Mouse (Mus musculus) kidney, embryonic 14.5 days (tissue): Measurements from ENCODE around the gene Herpud1. TPM values are rescaled to one million over a fixed set of nuclear protein-coding genes. Genes with fewer than 3 reads are reported as not detected.

Experiments used
- ATAC-seq: fragments of 200-750 bp; cut with Nextera tagmentation; 2 replicates; pipeline ENCODE4 v1.8.0; 2017; ENCODE audit warnings: moderate number of reproducible peaks, mild to moderate bottlenecking, moderate TSS enrichment, moderate library complexity; ENCODE audit not compliant: low FRiP score, low TSS enrichment
- H3K27ac ChIP-seq: fragments of 300-500 bp; sonication (generic); 2 replicates; pipeline ENCODE4 v1.5.1; 2014; ENCODE audit warnings: low read depth, mild to moderate bottlenecking, low read length, moderate library complexity, mixed read lengths
- H3K27me3 ChIP-seq: fragments of 300-500 bp; sonication (generic); 2 replicates; pipeline ENCODE4 v1.6.1; 2014; ENCODE audit warnings: mild to moderate bottlenecking, low read length; ENCODE audit not compliant: control insufficient read depth, insufficient read depth
- H3K36me3 ChIP-seq: fragments of 300-500 bp; sonication (generic); 2 replicates; pipeline ENCODE4 v1.6.1; 2014; ENCODE audit warnings: low read length, mixed read lengths; ENCODE audit not compliant: control insufficient read depth, insufficient read depth
- H3K4me1 ChIP-seq: fragments of 300-500 bp; sonication (generic); 2 replicates; pipeline ENCODE4 v1.6.1; 2014; ENCODE audit warnings: low read length, mixed read lengths; ENCODE audit not compliant: control insufficient read depth, insufficient read depth
- H3K4me2 ChIP-seq: fragments of 300-500 bp; sonication (generic); replicated peaks from 2 replicates; pipeline ENCODE4 v1.6.1; 2014; ENCODE audit warnings: low read depth, mild to moderate bottlenecking, low read length
- H3K4me3 ChIP-seq: fragments of 300-500 bp; sonication (generic); 2 replicates; pipeline ENCODE4 v1.5.1; 2014; ENCODE audit warnings: mild to moderate bottlenecking, low read length
- H3K9ac ChIP-seq: fragments of 300-500 bp; sonication (generic); 2 replicates; pipeline ENCODE4 v1.6.1; 2014; ENCODE audit warnings: low read depth, mild to moderate bottlenecking, low read length, moderate library complexity
- H3K9me3 ChIP-seq: fragments of 300-500 bp; sonication (generic); 2 replicates; pipeline ENCODE4 v1.6.1; 2016; ENCODE audit warnings: low read length; ENCODE audit not compliant: control insufficient read depth
- WGBS: fragments of 180-500 bp; shearing (Covaris S2); extraction: QIAGEN DNeasy Blood & Tissue Kit; methylation state at CpG from one replicate; pipeline ENCODE4 v1.1.7; 2014; 5-methylcytosine and 5-hydroxymethylcytosine counted together
- polyA plus RNA-seq: library from polyadenylated mRNA; unstranded; fragments of >200 nt; fragmentation: Nextera tagmentation; extraction: Ambion mirVana; gene quantifications from 2 replicates; pipeline ENCODE4 v1.2.1, GENCODE M21; 2014

Gene Herpud1
- polyA plus RNA-seq, 1 experiment from 2014 or later = 61.2 TPM

- Histone ChIP-seq H3K4me1 (no peaks in the 10 kb centered on the region), H3K4me2 (no peak overlapping the region), H3K27ac (no peak overlapping the region), H3K4me3 (no peak overlapping the region), H3K27me3 (no peaks in the 10 kb centered on the region), H3K9me3 (no peaks in the 10 kb centered on the region), H3K9ac (no peak overlapping the region), H3K36me3 (no peaks in the 10 kb centered on the region)
- 66% methylated on average over 7 of the region's 7 CpGs for WGBS
- no peak for ATAC-seq
Observed at GRCm38 (mm10) chr8:94354069-94354531, 32.1 kb upstream of the Herpud1 start.

DNA sequence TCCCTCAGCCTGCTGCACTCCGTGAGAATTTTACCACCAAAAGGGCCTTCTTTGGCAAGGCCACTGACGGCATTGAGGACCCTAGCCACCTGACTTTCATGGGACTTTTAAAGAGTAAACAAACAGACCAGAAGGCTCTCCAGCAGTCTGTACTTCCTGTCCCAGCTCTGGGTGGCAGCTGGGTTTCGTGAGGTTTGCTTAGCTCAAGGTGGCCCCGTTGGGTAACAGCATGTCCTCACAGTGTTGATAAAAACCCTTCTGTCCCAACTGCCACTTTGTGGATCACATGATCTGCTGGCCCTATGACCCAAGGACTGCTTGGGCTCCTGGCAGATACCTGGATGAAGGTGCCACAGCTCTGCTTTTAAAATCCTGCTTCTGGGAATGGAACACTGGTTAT is 31.7 kb upstream of the Herpud1 start:
- Histone ChIP-seq H3K4me2 (no peak overlapping the region), H3K9ac (no peak overlapping the region), H3K27ac (no peak overlapping the region), H3K4me1 (no peaks in the 10 kb centered on the region), H3K4me3 (no peak overlapping the region), H3K36me3 (no peaks in the 10 kb centered on the region), H3K27me3 (no peaks in the 10 kb centered on the region), H3K9me3 (no peaks in the 10 kb centered on the region)
- WGBS = 51% methylated on average over 4 of the region's 4 CpGs
- no peak for ATAC-seq

GRCm38 (mm10) chr8:94357220-94357619 is 29.0 kb upstream of the Herpud1 start:
- H3K9ac ChIP-seq = no peak overlapping the region
- H3K4me1 ChIP-seq = no peaks in the 10 kb centered on the region
- no peaks in the 10 kb centered on the region for H3K36me3 ChIP-seq
- H3K9me3 ChIP-seq = no peaks in the 10 kb centered on the region
- no peak overlapping the region for H3K4me2 ChIP-seq
- ATAC-seq = no peak
- no peak overlapping the region for H3K4me3 ChIP-seq
- WGBS = 81% methylated on average over 6 of the region's 6 CpGs
- H3K27me3 ChIP-seq = no peaks in the 10 kb centered on the region
- no peak overlapping the region for H3K27ac ChIP-seq

GRCm38 (mm10) chr8:94358541-94358940 is 27.7 kb upstream of the Herpud1 start:
- ATAC-seq = no peak
- H3K27ac ChIP-seq = no peak overlapping the region
- no peak overlapping the region for H3K9ac ChIP-seq
- WGBS = 70% methylated on average over 5 of the region's 5 CpGs
- no peaks in the 10 kb centered on the region for H3K9me3 ChIP-seq
- H3K27me3 ChIP-seq = no peaks in the 10 kb centered on the region
- no peaks in the 10 kb centered on the region for H3K4me1 ChIP-seq
- H3K4me3 ChIP-seq = no peak overlapping the region
- H3K4me2 ChIP-seq = no peak overlapping the region
- no peaks in the 10 kb centered on the region for H3K36me3 ChIP-seq

DNA sequence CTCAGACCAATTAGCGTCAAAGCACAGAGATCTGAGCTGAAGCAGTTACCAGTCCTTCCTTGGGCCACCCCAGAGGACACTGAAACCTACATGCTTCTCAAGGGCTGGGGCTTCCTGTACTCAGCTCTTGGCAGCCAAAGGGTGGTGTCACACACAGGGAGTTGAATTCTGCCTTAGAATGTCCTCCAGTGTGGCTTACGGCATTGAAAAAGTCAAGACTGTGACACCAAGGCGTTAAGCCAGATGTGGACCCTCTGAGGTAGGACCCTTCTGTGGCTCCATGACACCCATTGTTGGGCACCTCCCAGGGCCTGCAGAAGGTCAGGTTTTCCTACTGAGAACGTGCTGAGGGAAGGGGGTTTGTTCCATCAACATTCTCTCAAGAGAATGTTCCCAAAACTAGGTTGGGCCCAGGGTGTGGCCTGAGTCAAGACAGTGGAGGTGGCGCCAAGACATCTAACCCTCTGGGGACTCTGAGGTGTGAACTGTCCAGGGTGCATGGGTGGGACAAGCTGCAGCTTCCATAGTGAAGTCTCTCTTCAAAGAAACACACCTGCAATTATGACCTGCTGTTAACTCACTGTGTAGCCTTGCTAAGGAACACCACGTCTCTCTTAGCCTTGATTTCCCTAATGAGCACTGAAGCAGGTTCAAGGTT is 24.3 kb upstream of the Herpud1 start:
- H3K9me3 ChIP-seq = no peaks in the 10 kb centered on the region
- H3K4me1 ChIP-seq = no peaks in the 10 kb centered on the region
- no peaks in the 10 kb centered on the region for H3K27me3 ChIP-seq
- H3K4me2 ChIP-seq = no peak overlapping the region
- no peak for ATAC-seq
- no peak overlapping the region for H3K4me3 ChIP-seq
- H3K36me3 ChIP-seq = no peaks in the 10 kb centered on the region
- no peak overlapping the region for H3K9ac ChIP-seq
- 85% methylated on average over 6 of the region's 6 CpGs for whole genome bisulfite sequencing
- no peak overlapping the region for H3K27ac ChIP-seq

DNA sequence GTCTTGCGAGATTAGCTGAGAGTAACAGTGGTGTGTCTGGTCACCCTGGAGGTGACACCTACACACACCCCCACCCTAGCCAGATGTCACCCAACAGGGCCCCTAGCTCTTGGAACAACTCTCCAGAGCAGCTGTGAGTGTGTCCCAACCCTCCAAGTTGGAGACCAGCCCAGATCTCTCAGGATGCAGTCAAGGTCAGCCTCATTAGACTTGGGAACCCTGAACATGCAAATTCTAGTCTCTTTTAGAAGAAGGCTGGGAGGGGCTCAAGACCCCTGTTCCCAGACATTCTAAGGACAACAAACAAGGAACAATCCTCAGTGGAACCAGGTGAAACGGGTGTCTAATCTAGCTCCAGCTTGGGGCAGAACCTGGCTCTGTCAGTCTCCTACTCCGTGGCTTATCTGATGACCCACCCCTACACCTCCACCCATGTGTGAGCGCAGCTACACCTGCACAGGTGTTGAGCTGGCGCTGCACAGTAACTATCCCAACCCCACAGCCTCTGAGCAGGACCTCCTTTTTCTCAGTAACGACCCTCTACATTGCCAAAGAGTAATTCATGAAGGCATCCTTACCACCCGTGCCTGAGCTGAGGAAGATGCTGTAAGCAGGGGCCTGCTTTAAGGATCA is 23.5 kb upstream of the Herpud1 start:
- ATAC-seq = no peak
- WGBS = 78% methylated on average over 7 of the region's 7 CpGs
- no peaks in the 10 kb centered on the region for H3K9me3 ChIP-seq

DNA sequence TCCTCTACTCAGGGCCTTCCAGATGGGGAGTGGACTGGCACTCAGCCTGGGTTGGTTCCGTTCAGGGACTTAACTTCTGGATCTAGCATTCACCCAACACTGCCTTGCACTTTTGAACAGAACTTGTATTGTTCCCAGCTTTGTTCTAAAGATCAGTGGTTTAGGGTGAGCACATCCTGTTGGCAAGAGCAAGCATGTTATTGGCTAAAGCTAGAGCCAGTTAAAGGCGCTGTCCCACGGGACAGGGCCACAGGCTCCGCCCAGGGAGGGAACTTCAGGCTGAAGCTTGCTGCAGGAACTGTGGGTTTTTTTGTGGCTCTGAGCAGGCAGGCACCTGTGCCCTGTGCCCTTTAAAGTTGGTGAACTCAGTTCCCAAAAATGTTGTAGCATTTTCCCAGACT is 22.9 kb upstream of the Herpud1 start:
- WGBS = 53% methylated on average over 4 of the region's 4 CpGs
- Histone ChIP-seq H3K36me3 (no peaks in the 10 kb centered on the region), H3K27me3 (no peaks in the 10 kb centered on the region), H3K4me1 (no peaks in the 10 kb centered on the region), H3K4me3 (no peak overlapping the region), H3K9me3 (no peaks in the 10 kb centered on the region), H3K9ac (no peak overlapping the region), H3K27ac (no peak overlapping the region), H3K4me2 (no peak overlapping the region)
- no peak for ATAC-seq

More for the DNA sequence above, 23.5 kb upstream of the Herpud1 start:
- Histone ChIP-seq H3K27me3 (no peaks in the 10 kb centered on the region), H3K4me1 (no peaks in the 10 kb centered on the region), H3K9ac (no peak overlapping the region), H3K4me3 (no peak overlapping the region), H3K36me3 (no peaks in the 10 kb centered on the region), H3K4me2 (no peak overlapping the region), H3K27ac (no peak overlapping the region)

GRCm38 (mm10) chr8:94363906-94364305 is 22.3 kb upstream of the Herpud1 start:
- ATAC-seq = no peak
- no peaks in the 10 kb centered on the region for H3K4me1 ChIP-seq
- no peak overlapping the region for H3K4me3 ChIP-seq
- no peak overlapping the region for H3K4me2 ChIP-seq
- 76% methylated on average over 2 of the region's 2 CpGs for WGBS
- no peaks in the 10 kb centered on the region for H3K36me3 ChIP-seq
- no peaks in the 10 kb centered on the region for H3K27me3 ChIP-seq
- no peak overlapping the region for H3K9ac ChIP-seq
- H3K27ac ChIP-seq = no peak overlapping the region
- H3K9me3 ChIP-seq = no peaks in the 10 kb centered on the region

- H3K9ac ChIP-seq = no peak overlapping the region
- H3K9me3 ChIP-seq = no peaks in the 10 kb centered on the region
- no peak overlapping the region for H3K4me2 ChIP-seq
- H3K4me3 ChIP-seq = no peak overlapping the region
- no peak overlapping the region for H3K27ac ChIP-seq
- H3K36me3 ChIP-seq = no peaks in the 10 kb centered on the region
- 85% methylated on average over 6 of the region's 6 CpGs for WGBS
- no peaks in the 10 kb centered on the region for H3K27me3 ChIP-seq
- no peaks in the 10 kb centered on the region for H3K4me1 ChIP-seq
- ATAC-seq = no peak
Observed at GRCm38 (mm10) chr8:94364686-94365312, 21.4 kb upstream of the Herpud1 start.
